Mouse (Mus musculus) adrenal gland, adult 8-10 months (tissue): ENCODE data around the gene Efhc1. TPM values are rescaled to one million over a fixed set of nuclear protein-coding genes. Genes with fewer than 3 reads are reported as not detected.

ENCODE experiments used
- DNase-seq: peaks from one replicate; pipeline ENCODE4 v3.0.0; 2022
- total RNA-seq, 4 experiments: library from RNA; stranded (reverse); gene quantifications; 2 replicates each; pipeline ENCODE4 v1.2.4; 2022

Efhc1 gene
- total RNA-seq, 4 experiments from 2014 or later = 2.7 to 4.0 (median 3.6) TPM

GRCm38 (mm10) chr1:21007941-21008701 is 56.7 kb downstream of the Efhc1 start:
- no peak for DNase-seq

GRCm38 (mm10) chr1:21008891-21009290 is 57.5 kb downstream of the Efhc1 start:
- DNase-seq = peak; percentile 31

DNA sequence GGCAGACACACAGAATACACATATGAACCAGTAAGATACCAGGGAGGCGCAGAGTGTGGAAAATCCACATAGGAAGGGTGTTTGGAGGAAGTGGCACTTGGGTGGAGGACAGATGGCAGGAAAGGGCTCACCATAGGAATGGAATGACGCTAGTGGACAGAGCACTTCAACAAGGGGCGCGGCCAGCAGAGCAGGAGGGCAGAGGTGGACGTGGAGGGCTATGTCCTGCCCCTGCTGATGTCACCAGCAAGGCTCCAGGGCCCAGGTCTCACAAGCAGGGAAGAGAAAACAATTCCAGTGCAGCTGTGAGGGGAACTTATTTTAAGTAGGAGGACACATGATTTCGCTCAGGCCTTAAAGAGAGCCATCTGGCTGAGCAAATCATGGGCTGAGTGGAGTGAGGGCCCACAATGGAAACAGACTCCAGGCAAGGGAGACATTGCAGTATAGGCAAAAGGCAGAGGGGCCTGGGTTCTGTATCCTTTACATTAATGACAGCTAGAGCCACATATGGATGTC is 58.9 kb downstream of the Efhc1 start:
- DNase-seq = no peak

DNA sequence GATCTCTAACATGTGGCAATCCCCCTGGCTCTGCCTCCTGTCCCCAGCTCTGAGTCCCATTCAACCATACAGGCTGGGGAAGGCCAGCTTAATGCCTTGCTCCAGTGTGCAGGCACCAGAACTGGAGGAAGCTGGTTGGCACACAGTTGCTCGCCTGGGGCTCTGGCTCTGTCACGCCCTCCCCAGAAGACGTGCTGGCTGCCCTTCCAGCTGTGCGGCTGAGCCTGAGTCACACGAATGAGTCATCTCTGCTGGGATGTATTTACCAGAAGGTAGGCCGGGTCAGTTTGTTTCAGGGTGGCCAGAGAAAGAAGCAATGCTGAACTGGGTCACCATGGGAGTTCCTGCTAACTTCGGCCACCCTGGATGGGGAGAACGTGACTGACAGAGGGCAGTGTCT is 63.0 kb downstream of the Efhc1 start:
- DNase-seq = peak; percentile 88

- no peak for DNase-seq
Observed at GRCm38 (mm10) chr1:21023101-21023500, 71.7 kb downstream of the Efhc1 start.

DNA sequence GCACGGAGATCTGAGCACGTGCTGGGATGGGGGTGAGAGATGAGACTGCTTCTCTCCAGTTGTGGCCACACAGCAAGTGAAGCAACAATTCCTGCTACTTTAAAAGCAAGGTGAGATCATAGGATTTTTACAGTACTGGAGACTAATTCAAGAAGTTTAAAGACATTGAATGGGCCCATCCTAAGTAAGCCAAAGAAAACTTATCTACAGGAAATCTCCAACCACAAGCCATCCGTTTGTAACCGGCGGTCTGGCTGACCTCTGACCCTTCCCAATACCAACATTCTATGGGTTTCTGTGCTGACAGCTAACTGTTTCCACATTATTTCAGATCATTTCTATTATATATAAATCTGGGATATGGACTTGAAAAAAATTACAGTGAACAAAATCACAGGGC is 73.8 kb downstream of the Efhc1 start:
- DNase-seq = no peak

- no peak for DNase-seq
Observed at GRCm38 (mm10) chr1:21026534-21026933, 75.1 kb downstream of the Efhc1 start.

DNA sequence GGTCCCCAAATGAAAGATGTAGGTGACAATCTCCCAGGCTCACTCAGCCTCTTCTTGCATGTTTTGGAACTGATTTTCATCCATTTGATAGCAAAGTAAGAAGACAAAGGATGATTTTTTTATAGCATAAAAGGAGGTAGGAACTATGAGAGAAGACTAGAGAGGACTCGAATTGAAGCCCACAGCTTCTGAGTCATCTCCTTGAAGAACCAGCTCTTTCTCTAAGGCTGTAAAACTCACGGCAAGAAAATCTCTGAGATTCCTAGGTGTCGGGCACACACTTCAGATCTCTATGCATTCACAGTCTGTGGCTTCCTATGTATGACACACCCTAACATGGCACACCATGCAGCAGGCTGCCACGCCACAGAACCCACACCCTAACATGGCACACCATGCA is 77.6 kb downstream of the Efhc1 start:
- no peak for DNase-seq

GRCm38 (mm10) chr1:21031650-21032049 is 80.2 kb downstream of the Efhc1 start:
- no peak for DNase-seq

GRCm38 (mm10) chr1:21033065-21033791 is 81.8 kb downstream of the Efhc1 start:
- no peak for DNase-seq

- DNase-seq = no peak
Observed at GRCm38 (mm10) chr1:21033792-21034119, 82.3 kb downstream of the Efhc1 start.

DNA sequence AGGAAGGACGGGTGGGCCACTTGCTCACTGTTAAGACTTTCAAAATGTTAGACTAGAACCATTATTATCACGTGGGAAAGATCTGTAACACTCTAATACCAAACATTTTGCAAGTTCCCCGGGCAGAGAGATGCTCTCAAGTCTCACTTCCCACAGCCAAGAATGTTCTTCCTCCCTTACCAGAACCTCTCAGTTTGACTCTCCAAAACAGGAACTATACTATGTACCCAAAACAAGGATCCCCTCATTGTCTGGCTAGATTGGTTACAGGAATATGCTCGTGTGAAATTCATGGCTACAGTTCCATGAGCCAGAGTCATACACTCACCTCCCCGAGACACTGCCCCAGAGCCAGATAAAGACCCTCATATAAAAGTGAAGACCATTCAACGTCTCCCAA is 84.5 kb downstream of the Efhc1 start:
- no peak for DNase-seq

GRCm38 (mm10) chr1:21037881-21038601 is 86.6 kb downstream of the Efhc1 start:
- no peak for DNase-seq

DNA sequence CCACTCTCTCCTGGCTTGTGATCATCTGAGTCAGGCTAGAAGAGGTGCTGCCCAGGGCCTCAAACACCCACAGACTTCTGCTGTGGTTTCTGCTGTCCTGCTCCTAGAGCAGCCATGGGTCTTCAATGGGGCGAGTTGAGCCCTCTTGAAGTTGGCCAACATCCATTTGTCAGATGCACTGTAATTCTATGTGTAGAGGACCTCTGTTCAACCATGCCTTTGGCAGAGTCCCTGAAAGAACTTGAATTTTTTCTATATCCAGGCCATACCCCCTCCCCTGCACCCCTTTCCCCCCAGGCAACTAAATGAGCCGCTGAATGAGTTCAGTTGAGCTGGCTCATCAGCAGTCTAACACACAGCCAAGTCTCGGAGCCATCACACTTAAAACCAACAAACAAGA is 88.1 kb downstream of the Efhc1 start:
- DNase-seq = no peak

- DNase-seq = no peak
Observed at GRCm38 (mm10) chr1:21040173-21040572, 88.7 kb downstream of the Efhc1 start.

Other genes starting within 250 kb of the Efhc1 start
- not detected for gene Il17a, start 220.7 kb upstream of the Efhc1 start, total RNA-seq
- gene Il17f, start 161.0 kb upstream of the Efhc1 start, total RNA-seq = not detected
- 10 to 100 TPM; 12.9 to 19.4 (median 15.7) TPM for gene Mcm3, start 131.3 kb upstream of the Efhc1 start, total RNA-seq
- gene Paqr8, start 61.0 kb upstream of the Efhc1 start, total RNA-seq = 10 to 100 TPM; 57.6 to 67.3 (median 63.0) TPM
- gene Tram2, start 127.6 kb downstream of the Efhc1 start, total RNA-seq = 1 to 10 TPM; 3.7 to 6.8 (median 5.8) TPM